Mouse (Mus musculus) lung, adult 2 months (tissue): ENCODE measurements at regions not wholly inside any gene's neighbourhood (a gene's known extent, or its start where the extent isn't known, plus 50 kb on each side); places are given as distances from the start of the nearest gene placed in this dataset.

Source experiments
- CTCF ChIP-seq: fragments of 200-500 bp; IDR thresholded peaks from 2 replicates; pipeline ENCODE4 v1.5.1; 2011; ENCODE audit warnings: mild to moderate bottlenecking, low read length, control low read depth; ENCODE audit not compliant: insufficient read depth
- POLR2A ChIP-seq: fragments of 200-500 bp; IDR thresholded peaks from 2 replicates; pipeline ENCODE4 v1.6.1; 2011; ENCODE audit warnings: low read depth, mild to moderate bottlenecking, control low read depth, low read length, borderline replicate concordance; ENCODE audit errors: extremely low read depth

- TF ChIP-seq CTCF = peak; percentile 59
- no peak for TF ChIP-seq POLR2A
Measured at GRCm38 (mm10) chr1:59427204-59427557, 55.0 kb upstream of the Fzd7 start.
